Mouse (Mus musculus): ENCODE measurements around the gene Stk4. TPM values are rescaled to one million over a fixed set of nuclear protein-coding genes. Genes with fewer than 3 reads are reported as not detected.

Stk4 gene
- polyA plus RNA-seq, 1 experiment, result 18.3 TPM

GRCm38 (mm10) chr2:164127297-164127696 lies 57.2 kb downstream of the Stk4 start:
- no peak for DNase-seq (ENCODE audit: low spot score)

GRCm38 (mm10) chr2:164128576-164129411 lies 58.7 kb downstream of the Stk4 start:
- no peak for DNase-seq (ENCODE audit: low spot score)

GRCm38 (mm10) chr2:164131586-164131985 lies 61.5 kb downstream of the Stk4 start:
- no peak for DNase-seq (ENCODE audit: low spot score)

- no peak for DNase-seq (ENCODE audit: low spot score)
Observed at GRCm38 (mm10) chr2:164134563-164134962, 64.4 kb downstream of the Stk4 start.

GRCm38 (mm10) chr2:164135367-164135766 lies 65.2 kb downstream of the Stk4 start:
- no peak for DNase-seq (ENCODE audit: low spot score)

GRCm38 (mm10) chr2:164136393-164136792 lies 66.3 kb downstream of the Stk4 start:
- DNase-seq (ENCODE audit: low spot score), result no peak

GRCm38 (mm10) chr2:164137754-164138153 lies 67.6 kb downstream of the Stk4 start:
- no peak for DNase-seq (ENCODE audit: low spot score)

- no peak for DNase-seq (ENCODE audit: low spot score)
Observed at GRCm38 (mm10) chr2:164142021-164142420, 71.9 kb downstream of the Stk4 start.

GRCm38 (mm10) chr2:164144025-164144424 lies 73.9 kb downstream of the Stk4 start:
- no peak for DNase-seq (ENCODE audit: low spot score)

GRCm38 (mm10) chr2:164144541-164144940 lies 74.4 kb downstream of the Stk4 start:
- no peak for DNase-seq (ENCODE audit: low spot score)

- no peak for DNase-seq (ENCODE audit: low spot score)
Observed at GRCm38 (mm10) chr2:164146556-164146955, 76.4 kb downstream of the Stk4 start.

GRCm38 (mm10) chr2:164150086-164150760 lies 80.1 kb downstream of the Stk4 start:
- DNase-seq (ENCODE audit: low spot score), result no peak

GRCm38 (mm10) chr2:164152341-164152740 lies 82.2 kb downstream of the Stk4 start:
- no peak for DNase-seq (ENCODE audit: low spot score)

- DNase-seq (ENCODE audit: low spot score), result no peak
Observed at GRCm38 (mm10) chr2:164154007-164154406, 83.9 kb downstream of the Stk4 start.

GRCm38 (mm10) chr2:164156158-164156557 lies 86.0 kb downstream of the Stk4 start:
- DNase-seq (ENCODE audit: low spot score), result no peak

GRCm38 (mm10) chr2:164158838-164159237 lies 88.7 kb downstream of the Stk4 start:
- no peak for DNase-seq (ENCODE audit: low spot score)

GRCm38 (mm10) chr2:164161515-164162055 lies 91.5 kb downstream of the Stk4 start:
- no peak for DNase-seq (ENCODE audit: low spot score)

GRCm38 (mm10) chr2:164164941-164165340 lies 94.8 kb downstream of the Stk4 start:
- no peak for DNase-seq (ENCODE audit: low spot score)

- DNase-seq (ENCODE audit: low spot score), result no peak
Observed at GRCm38 (mm10) chr2:164167752-164168570, 97.8 kb downstream of the Stk4 start.

- DNase-seq (ENCODE audit: low spot score), result no peak
Observed at GRCm38 (mm10) chr2:164168571-164168946, 98.4 kb downstream of the Stk4 start.

GRCm38 (mm10) chr2:164170326-164170725 lies 100.2 kb downstream of the Stk4 start:
- no peak for DNase-seq (ENCODE audit: low spot score)

- no peak for DNase-seq (ENCODE audit: low spot score)
Observed at GRCm38 (mm10) chr2:164170902-164171301, 100.8 kb downstream of the Stk4 start, which contains the start of gene Kcns1. Kcns1 (minus strand) TSS chr2:164171113.
